Mouse (Mus musculus) forebrain, embryonic 11.5 days (tissue): ENCODE data around the gene Nt5c. TPM values are rescaled to one million over a fixed set of nuclear protein-coding genes. Genes with fewer than 3 reads are reported as not detected.

Source experiments
- ATAC-seq: fragments of 200-750 bp; cut with Nextera tagmentation; replicated peaks from 2 replicates; pipeline ENCODE4 v1.8.0; 2017; ENCODE audit warnings: moderate TSS enrichment; ENCODE audit not compliant: low FRiP score
- DNase-seq: peaks from one replicate; pipeline ENCODE4 v3.0.0-alpha.2; 2017; ENCODE audit warnings: low spot score
- H3K27ac ChIP-seq: fragments of 300-500 bp; sonication (generic); 2 replicates; pipeline ENCODE4 v1.5.1; 2014; ENCODE audit warnings: low read depth, low read length
- H3K27me3 ChIP-seq: fragments of 300-500 bp; sonication (generic); 2 replicates; pipeline ENCODE4 v1.6.1; 2014; ENCODE audit warnings: mild to moderate bottlenecking, low read length, mixed read lengths; ENCODE audit not compliant: control insufficient read depth, insufficient read depth
- H3K36me3 ChIP-seq: fragments of 300-500 bp; sonication (generic); 2 replicates; pipeline ENCODE4 v1.6.1; 2014; ENCODE audit warnings: mild to moderate bottlenecking, low read length, moderate library complexity, mixed read lengths; ENCODE audit not compliant: control insufficient read depth, insufficient read depth
- H3K4me1 ChIP-seq: fragments of 300-500 bp; sonication (generic); replicated peaks from 2 replicates; pipeline ENCODE4 v1.6.1; 2014; ENCODE audit warnings: low read length, mixed read lengths; ENCODE audit not compliant: control insufficient read depth, insufficient read depth
- H3K4me2 ChIP-seq: fragments of 300-500 bp; sonication (generic); 2 replicates; pipeline ENCODE4 v1.6.1; 2014; ENCODE audit warnings: low read depth, mild to moderate bottlenecking, low read length, moderate library complexity, mixed read lengths; ENCODE audit not compliant: severe bottlenecking
- H3K4me3 ChIP-seq: fragments of 300-500 bp; sonication (generic); 2 replicates; pipeline ENCODE4 v1.5.1; 2014; ENCODE audit warnings: low read depth, low read length
- H3K9ac ChIP-seq: fragments of 300-500 bp; sonication (generic); 2 replicates; pipeline ENCODE4 v1.6.1; 2014; ENCODE audit warnings: low read length
- H3K9me3 ChIP-seq: fragments of 300-500 bp; sonication (generic); 2 replicates; pipeline ENCODE4 v1.6.1; 2016; ENCODE audit warnings: low read length, mixed read lengths; ENCODE audit not compliant: control insufficient read depth
- WGBS: fragments of 180-500 bp; shearing (Covaris S2); extraction: QIAGEN DNeasy Blood & Tissue Kit; methylation state at CpG from one replicate; pipeline ENCODE4 v1.1.7; 2014; 5-methylcytosine and 5-hydroxymethylcytosine counted together
- polyA plus RNA-seq: library from polyadenylated mRNA; unstranded; fragments of >200 nt; fragmentation: Nextera tagmentation; extraction: Ambion mirVana; gene quantifications from 2 replicates; pipeline ENCODE4 v1.2.1, GENCODE M21; 2014

Nt5c gene
- polyA plus RNA-seq, 1 experiment from 2014 or later, result 72.6 TPM

DNA sequence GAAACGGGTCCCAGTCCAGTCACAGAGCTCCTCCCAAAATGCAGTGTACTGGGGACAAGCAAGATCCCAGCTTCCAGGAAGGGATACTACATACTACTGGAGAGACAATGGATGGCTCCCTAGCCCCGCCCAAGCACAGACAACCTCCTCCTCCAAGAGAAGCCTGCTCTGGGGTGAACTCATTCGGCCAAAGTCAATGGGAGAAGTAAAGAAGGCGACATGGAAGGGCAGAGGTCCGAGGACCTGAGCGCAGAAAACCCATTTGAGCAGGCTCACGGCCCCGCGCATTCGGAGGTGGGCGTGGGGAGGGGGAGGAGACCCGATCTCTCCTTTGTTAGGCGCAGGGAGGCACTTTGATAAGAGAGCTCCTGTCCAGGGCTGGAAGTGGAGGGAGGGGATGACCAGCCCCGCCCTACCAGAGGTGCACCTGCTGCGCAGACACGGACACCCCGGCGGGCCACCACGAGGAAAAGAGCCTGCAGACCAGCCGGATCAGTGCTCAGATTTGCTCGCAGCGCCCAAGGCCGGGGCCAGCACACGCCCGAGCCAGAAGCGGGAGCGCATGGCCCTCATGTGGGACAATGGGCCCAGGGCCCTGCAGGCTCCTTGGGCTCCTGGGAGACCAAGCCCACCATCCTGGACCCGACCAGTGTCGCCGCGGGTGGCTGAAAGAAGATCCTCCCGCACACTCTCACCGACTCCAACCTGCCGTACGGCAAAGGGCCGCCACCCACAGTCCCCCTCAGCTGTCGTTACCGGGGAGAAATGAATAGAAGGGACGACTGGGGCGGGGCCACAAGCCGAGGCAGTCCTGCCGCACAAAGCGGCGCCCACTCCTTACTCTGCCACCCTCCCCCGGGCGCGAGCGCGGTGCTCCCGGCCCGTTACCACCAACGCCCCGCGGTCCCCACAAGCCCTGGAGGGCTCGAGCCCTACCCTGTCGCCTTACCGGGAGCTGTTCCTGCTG, 21.9 kb upstream of the Nt5c start:
- Histone ChIP-seq H3K27ac (peak overlapping the region; percentile 81), H3K4me1 (peaks cover 18% of the 10 kb centered on the region), H3K4me2 (peak overlapping the region; percentile 87), H3K4me3 (peak overlapping the region; percentile 99), H3K36me3 (no peaks in the 10 kb centered on the region), H3K9ac (peak overlapping the region; percentile 96), H3K27me3 (no peaks in the 10 kb centered on the region), H3K9me3 (no peaks in the 10 kb centered on the region)
- peak; percentile 60 for ATAC-seq
- DNase-seq, result peak; percentile 82
- under 1% methylated on average over 57 of the region's 57 CpGs for WGBS

DNA sequence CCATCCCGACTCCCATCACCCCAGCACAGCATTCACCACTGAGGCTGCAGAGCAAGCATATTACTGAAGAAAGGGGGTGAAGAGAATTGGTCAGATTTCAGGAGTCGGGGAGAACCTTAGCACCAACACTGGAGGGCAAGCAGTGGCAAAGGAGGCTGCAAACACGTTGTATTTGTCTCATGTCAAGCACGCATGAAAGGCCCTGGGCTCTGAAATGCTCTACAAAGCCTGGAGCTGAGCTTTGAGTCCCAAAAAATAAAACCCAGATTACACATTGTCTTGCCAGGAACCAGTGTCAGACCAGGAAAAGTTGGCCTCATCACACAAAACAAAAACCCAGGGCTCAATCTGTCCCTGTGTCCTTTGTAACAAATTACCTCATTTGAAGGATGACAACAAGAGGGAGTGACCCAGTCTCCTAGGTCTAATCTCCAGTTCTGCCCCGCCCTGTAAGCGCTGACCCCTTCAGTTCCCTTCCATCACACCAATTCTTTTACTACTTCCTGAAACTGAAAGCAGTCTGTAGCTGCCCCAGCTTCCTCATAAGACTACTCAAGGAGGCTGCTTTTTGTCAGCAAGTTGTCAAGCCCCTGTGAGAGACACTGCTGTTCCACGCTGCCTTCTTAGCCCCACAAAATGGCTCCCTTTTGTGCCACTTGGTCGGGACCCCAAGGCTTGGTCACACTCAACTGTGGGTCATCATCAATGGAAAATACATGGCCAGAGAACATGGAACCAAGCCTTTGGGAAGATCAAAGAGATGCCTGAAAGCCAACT, 20.9 kb upstream of the Nt5c start:
- H3K27me3 ChIP-seq, result no peaks in the 10 kb centered on the region
- no peaks in the 10 kb centered on the region for H3K9me3 ChIP-seq
- no peak for DNase-seq
- peaks cover 24% of the 10 kb centered on the region for H3K4me1 ChIP-seq
- peak overlapping the region; percentile 87 for H3K4me2 ChIP-seq
- ATAC-seq, result no peak
- peak overlapping the region; percentile 81; the same call in 1 of the 2 replicates for H3K27ac ChIP-seq
- peak overlapping the region; percentile 99 for H3K4me3 ChIP-seq
- peak overlapping the region; percentile 96 for H3K9ac ChIP-seq
- 19% methylated on average over 8 of the region's 8 CpGs for WGBS
- H3K36me3 ChIP-seq, result no peaks in the 10 kb centered on the region

DNA sequence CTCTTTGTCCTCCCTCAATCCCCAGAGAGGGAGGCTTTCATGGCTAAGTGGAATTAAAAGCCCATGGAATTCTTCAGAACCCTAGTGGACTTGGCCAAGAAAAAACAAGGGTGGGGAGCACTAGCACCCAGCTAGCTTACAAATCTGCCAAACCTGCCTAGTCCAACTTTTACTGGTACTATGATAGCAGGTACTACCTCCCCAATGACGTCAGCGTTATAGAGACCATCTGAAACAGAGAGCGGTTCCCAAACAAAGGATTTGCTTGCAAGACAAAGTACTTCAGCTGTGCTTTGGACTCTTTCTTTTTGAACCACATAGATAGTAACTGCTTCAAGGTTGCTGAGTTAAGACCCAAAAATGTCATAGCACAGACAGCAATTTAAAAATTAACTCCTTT, 20.3 kb upstream of the Nt5c start:
- no peaks in the 10 kb centered on the region for H3K27me3 ChIP-seq
- 44% methylated on average over 3 of the region's 3 CpGs for WGBS
- H3K9me3 ChIP-seq, result no peaks in the 10 kb centered on the region
- peaks cover 24% of the 10 kb centered on the region for H3K4me1 ChIP-seq
- no peak for ATAC-seq
- H3K9ac ChIP-seq, result peak overlapping the region; percentile 96
- H3K4me2 ChIP-seq, result peak overlapping the region; percentile 87
- no peak overlapping the region for H3K27ac ChIP-seq
- no peaks in the 10 kb centered on the region for H3K36me3 ChIP-seq
- peak overlapping the region; percentile 99 for H3K4me3 ChIP-seq
- no peak for DNase-seq

DNA sequence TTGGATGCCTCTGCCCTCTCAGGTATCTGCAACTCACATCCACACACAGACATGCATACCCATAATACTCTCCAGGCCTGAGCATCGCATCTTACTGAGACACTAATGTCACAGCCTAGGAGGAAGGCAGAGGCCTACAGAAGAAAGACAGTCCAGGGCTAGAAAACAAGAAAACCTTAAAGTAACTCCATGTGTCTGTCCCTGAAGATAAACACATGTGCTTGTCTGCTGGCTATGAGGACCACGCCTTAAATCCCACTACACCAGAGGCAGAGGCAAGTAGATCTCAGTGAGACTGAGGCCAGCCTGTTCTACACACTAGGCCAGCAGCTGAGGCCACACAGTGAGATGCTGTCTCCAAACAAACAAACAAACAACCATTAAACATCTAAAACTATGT, 19.5 kb upstream of the Nt5c start:
- Histone ChIP-seq H3K27ac (no peak overlapping the region), H3K27me3 (no peaks in the 10 kb centered on the region), H3K4me2 (peak overlapping the region; percentile 87), H3K4me1 (peaks cover 26% of the 10 kb centered on the region), H3K9me3 (no peaks in the 10 kb centered on the region), H3K36me3 (no peaks in the 10 kb centered on the region), H3K4me3 (peak overlapping the region; percentile 99), H3K9ac (peak overlapping the region; percentile 96; the same call in 1 of the 2 replicates)
- 69% methylated on average over 2 of the region's 2 CpGs for WGBS
- ATAC-seq (no peak), DNase-seq (no peak)

DNA sequence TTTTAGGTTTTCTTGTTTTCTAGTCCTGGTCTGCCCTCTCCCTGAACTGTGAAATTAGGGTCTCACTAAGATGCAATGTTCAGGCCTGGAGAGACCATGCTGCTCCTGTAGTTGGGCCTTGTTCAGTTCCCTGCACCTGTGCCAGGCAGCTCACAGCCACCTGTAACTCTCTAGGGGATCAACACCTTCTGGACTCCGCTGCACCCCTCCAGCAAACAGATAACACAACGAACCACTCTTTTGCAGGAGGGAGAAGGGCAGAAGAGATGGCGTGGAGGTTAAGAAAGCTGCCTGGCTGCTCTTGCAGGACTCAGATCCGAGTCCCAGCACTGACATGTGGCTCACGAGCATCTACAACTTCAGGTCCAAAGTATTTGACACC, 18.8 kb upstream of the Nt5c start:
- Histone ChIP-seq H3K27me3 (no peaks in the 10 kb centered on the region), H3K27ac (0 out of 2 replicates have a peak overlapping the region, but pooled peaks have one; percentile 32), H3K9ac (no peak overlapping the region), H3K4me1 (peaks cover 26% of the 10 kb centered on the region), H3K4me3 (peak overlapping the region; percentile 99; the same call in 1 of the 2 replicates), H3K9me3 (no peaks in the 10 kb centered on the region), H3K4me2 (peak overlapping the region; percentile 87), H3K36me3 (no peaks in the 10 kb centered on the region)
- DNase-seq (no peak), ATAC-seq (no peak)
- WGBS, result 59% methylated on average over 5 of the region's 5 CpGs

DNA sequence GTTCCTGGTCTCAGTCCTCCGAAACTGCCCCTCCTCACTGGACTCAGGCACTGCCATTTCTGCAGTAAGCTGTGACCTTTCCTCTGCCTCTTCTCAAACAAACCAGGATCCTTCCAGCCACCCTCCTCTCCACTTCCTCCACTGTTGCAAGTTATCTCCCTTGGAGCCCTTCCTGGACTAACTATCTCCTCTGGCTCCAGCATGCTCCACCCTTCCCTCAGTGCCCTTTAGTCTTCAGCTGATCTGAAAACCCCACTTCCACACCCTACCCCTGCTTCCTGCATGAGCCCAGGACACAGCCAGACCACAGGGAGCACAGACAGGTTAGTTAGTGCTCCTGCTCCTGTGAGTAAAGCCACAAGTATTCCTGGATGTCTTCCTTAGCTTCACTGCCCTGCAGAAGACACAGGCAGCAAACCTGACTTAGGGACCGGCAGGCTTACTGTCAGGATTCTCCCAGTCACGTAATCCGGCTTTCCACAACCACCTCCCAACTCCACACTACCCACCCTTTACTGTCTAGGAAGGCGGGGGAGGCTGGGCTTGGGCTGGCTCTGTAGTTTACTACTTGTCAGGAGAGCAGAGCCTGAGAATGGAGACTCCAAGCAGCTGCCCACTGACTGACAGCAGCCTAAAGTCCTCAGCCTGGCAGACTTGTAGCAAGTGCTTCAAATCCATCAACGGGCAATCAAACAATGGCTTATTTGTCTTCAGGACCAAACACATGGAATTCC, 18.3 kb upstream of the Nt5c start:
- Histone ChIP-seq H3K4me1 (peaks cover 26% of the 10 kb centered on the region), H3K4me3 (no peak overlapping the region), H3K9me3 (no peaks in the 10 kb centered on the region), H3K4me2 (peak overlapping the region; percentile 87), H3K36me3 (no peaks in the 10 kb centered on the region), H3K27ac (0 out of 2 replicates have a peak overlapping the region, but pooled peaks have one; percentile 32), H3K27me3 (no peaks in the 10 kb centered on the region), H3K9ac (no peak overlapping the region)
- DNase-seq, result no peak
- no peak for ATAC-seq
- 41% methylated on average over 6 of the region's 6 CpGs for WGBS

DNA sequence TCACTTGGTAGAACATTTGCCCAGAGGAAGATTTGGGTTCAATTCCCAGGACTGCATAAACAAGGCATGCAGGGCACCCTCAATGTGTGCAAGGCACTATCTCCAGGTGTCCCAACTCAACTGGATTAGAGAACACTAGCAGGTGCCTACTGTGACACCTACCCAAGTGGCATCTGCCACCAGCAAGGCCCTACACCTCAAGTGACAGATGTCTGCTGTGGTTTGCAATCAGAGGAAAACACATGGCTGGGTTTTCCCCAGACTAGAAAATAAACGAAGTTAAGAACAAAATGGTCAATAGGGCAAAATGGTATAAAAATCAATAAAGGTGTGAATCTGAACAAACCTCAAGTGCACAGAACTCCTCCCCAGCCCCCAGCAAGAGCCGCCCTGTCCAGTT, 16.4 kb upstream of the Nt5c start:
- H3K36me3 ChIP-seq, result no peaks in the 10 kb centered on the region; the same call in 1 of the 2 replicates
- H3K27me3 ChIP-seq, result no peaks in the 10 kb centered on the region
- ATAC-seq, result no peak
- H3K4me1 ChIP-seq, result peaks cover 26% of the 10 kb centered on the region
- H3K9ac ChIP-seq, result no peak overlapping the region
- no peak overlapping the region for H3K27ac ChIP-seq
- DNase-seq, result no peak
- H3K4me3 ChIP-seq, result no peak overlapping the region
- H3K4me2 ChIP-seq, result no peak overlapping the region
- WGBS, result 87% methylated on average over 2 of the region's 2 CpGs
- H3K9me3 ChIP-seq, result no peaks in the 10 kb centered on the region

DNA sequence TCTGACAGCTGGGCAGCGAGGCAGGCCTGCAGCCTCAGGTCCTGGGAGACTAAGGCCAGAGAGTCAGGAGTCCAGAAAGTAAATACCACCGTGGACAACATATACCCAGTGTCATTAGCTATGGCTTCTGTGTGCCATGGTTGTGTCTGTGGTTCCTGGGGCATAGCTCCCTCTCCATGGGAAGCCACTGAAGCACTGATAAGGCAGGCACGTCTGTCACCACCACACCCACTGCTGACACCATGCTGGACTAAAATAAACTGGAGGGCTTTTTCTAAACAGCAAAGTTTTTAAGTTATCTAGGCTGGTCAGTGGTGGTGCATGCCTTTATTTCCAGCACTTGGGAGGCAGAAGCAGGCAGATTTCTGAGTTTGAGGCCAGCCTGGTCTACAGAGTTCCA, 14.9 kb upstream of the Nt5c start:
- Histone ChIP-seq H3K4me2 (no peak overlapping the region), H3K9me3 (no peaks in the 10 kb centered on the region), H3K9ac (no peak overlapping the region), H3K36me3 (peaks cover 6% of the 10 kb centered on the region), H3K4me3 (no peak overlapping the region), H3K4me1 (peaks cover 21% of the 10 kb centered on the region), H3K27me3 (no peaks in the 10 kb centered on the region), H3K27ac (no peak overlapping the region)
- 83% methylated on average over 3 of the region's 3 CpGs for WGBS
- no peak for ATAC-seq
- DNase-seq, result no peak
